Comparison of ENCODE assay signal across 26 mouse cellular contexts in the genomic region with DNA sequence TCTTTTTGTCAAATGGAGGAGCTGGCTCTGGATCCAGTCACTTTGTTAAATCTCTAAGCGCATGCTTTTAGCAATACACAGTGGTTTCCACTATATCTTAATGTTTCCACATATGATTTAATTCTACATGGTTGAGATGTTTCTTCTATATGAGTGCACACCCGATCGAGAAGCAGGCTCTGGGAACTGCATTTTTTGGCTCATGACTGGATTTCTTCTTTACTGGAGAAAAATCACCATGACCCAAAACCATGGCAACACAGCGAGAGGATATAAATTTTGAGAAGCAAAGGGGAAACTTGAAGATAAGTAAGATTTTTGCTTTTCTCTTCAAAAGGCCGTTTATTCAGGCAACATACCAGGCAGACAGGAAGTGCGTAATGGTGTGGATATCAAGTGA.
DNase-seq lines count a peak whose midpoint lies in the region; ATAC-seq lines count a peak whose summit lies in the region.
"Had no signal": no experiment of that assay in that cellular context is flagged by ENCODE, and none has a peak within 500 bp of the region (broad histone marks: within the 10 kb centered on the region; RNA-seq: fewer than 3 reads in every experiment).

No protein-coding gene starts in this region.

- H3K4me3 ChIP-seq in heart, embryonic 13.5 days, result no peak overlapping the region
- H3K4me3 ChIP-seq in kidney, embryonic 15.5 days (replicated peaks), result no peak overlapping the region
- no peak overlapping the region for H3K4me3 ChIP-seq in embryonic facial prominence, embryonic 15.5 days (replicated peaks)
- no peak overlapping the region for H3K4me3 ChIP-seq in limb, embryonic 10.5 days
- H3K4me3 ChIP-seq: hindbrain, embryonic 13.5 days; layer of hippocampus, adult 2 months; limb, embryonic 15.5 days; liver, embryonic 13.5 days; megakaryocyte, embryonic 14.5 days; midbrain, embryonic 12.5 days had no signal

- peak overlapping the region; percentile 50 for H3K27ac ChIP-seq in heart, embryonic 13.5 days (replicated peaks)
- peak overlapping the region; percentile 29; the same call in 1 of the 2 replicates for H3K27ac ChIP-seq in kidney, embryonic 15.5 days
- peak overlapping the region; percentile 78 for H3K27ac ChIP-seq in embryonic facial prominence, embryonic 15.5 days (replicated peaks)
- no peak overlapping the region for H3K27ac ChIP-seq in limb, embryonic 10.5 days
- H3K27ac ChIP-seq: hindbrain, embryonic 13.5 days; layer of hippocampus, adult 2 months; limb, embryonic 15.5 days; liver, embryonic 13.5 days; midbrain, embryonic 12.5 days had no signal

- no peak overlapping the region for H3K4me2 ChIP-seq in heart, embryonic 13.5 days
- no peak overlapping the region for H3K4me2 ChIP-seq in kidney, embryonic 15.5 days
- no peak overlapping the region for H3K4me2 ChIP-seq in embryonic facial prominence, embryonic 15.5 days (replicated peaks)
- H3K4me2 ChIP-seq: heart, embryonic 11.5 days; hindbrain, embryonic 13.5 days; limb, embryonic 15.5 days; liver, embryonic 13.5 days; midbrain, embryonic 12.5 days had no signal

- intact Hi-C loops in heart, postnatal 25 days (cut with DNase I), result no loop called here

- 65% methylated on average over 6 of the region's 6 CpGs for WGBS in heart, embryonic 13.5 days
- 75% methylated on average over 6 of the region's 6 CpGs for WGBS in kidney, embryonic 15.5 days
- 51% methylated on average over 6 of the region's 6 CpGs for WGBS in embryonic facial prominence, embryonic 15.5 days
- 91% methylated on average over 6 of the region's 6 CpGs for WGBS in limb, embryonic 10.5 days

- DNase-seq in heart, postnatal 25 days (ENCODE audit: low spot score), result no peak
- no peak for DNase-seq in kidney, postnatal 36 days
- peak; percentile 5 for DNase-seq in limb, embryonic 10.5 days (ENCODE audit: low spot score)
- DNase-seq: cerebellum, adult 11-12 months; cerebellum, adult 9-11 months; embryo, embryonic 11 days; gastrocnemius, postnatal 14 days; kidney, postnatal 25 days; liver, embryonic 13.5 days; lung, adult 18-20 months; lung, postnatal 4 days; thymus, adult 2 months; thymus, postnatal 36 days had no signal

- H3K4me1 ChIP-seq in heart, embryonic 13.5 days, result peaks cover 4% of the 10 kb centered on the region; the same call in 1 of the 2 replicates
- H3K4me1 ChIP-seq in kidney, embryonic 15.5 days, result no peaks in the 10 kb centered on the region
- 0 out of 2 replicates have a peak, but pooled peaks cover 8% of the 10 kb centered on the region for H3K4me1 ChIP-seq in embryonic facial prominence, embryonic 15.5 days
- peaks cover 5% of the 10 kb centered on the region for H3K4me1 ChIP-seq in limb, embryonic 10.5 days
- H3K4me1 ChIP-seq: hindbrain, embryonic 13.5 days; liver, embryonic 13.5 days; megakaryocyte, embryonic 14.5 days; midbrain, embryonic 12.5 days had no signal

- no peak for ATAC-seq in heart, embryonic 13.5 days (ENCODE audit: extremely low read depth, insufficient number of reproducible peaks, low FRiP score, low TSS enrichment)
- ATAC-seq in kidney, embryonic 15.5 days (replicated peaks; ENCODE audit: low FRiP score), result no peak
- ATAC-seq in embryonic facial prominence, embryonic 15.5 days (ENCODE audit: insufficient number of reproducible peaks, low FRiP score, low TSS enrichment, low read depth), result peak; percentile 50; the same call in 1 of the 2 replicates
- ATAC-seq in monocyte, adult 5-6 weeks (replicated peaks; ENCODE audit: insufficient number of reproducible peaks, low FRiP score, low TSS enrichment, poor library complexity, severe bottlenecking), result no peak
- ATAC-seq: forebrain, embryonic 14.5 days; lung, postnatal 0 days; Patski had no signal

- H3K36me3 ChIP-seq in heart, embryonic 13.5 days, result no peaks in the 10 kb centered on the region
- no peaks in the 10 kb centered on the region for H3K36me3 ChIP-seq in kidney, embryonic 15.5 days
- no peaks in the 10 kb centered on the region for H3K36me3 ChIP-seq in embryonic facial prominence, embryonic 15.5 days
- H3K36me3 ChIP-seq in limb, embryonic 10.5 days, result no peaks in the 10 kb centered on the region
- H3K36me3 ChIP-seq: hindbrain, embryonic 13.5 days; limb, embryonic 15.5 days; liver, embryonic 13.5 days; midbrain, embryonic 12.5 days had no signal

- H3K9ac ChIP-seq in heart, embryonic 13.5 days, result no peak overlapping the region
- no peak overlapping the region for H3K9ac ChIP-seq in kidney, embryonic 15.5 days
- no peak overlapping the region for H3K9ac ChIP-seq in embryonic facial prominence, embryonic 15.5 days
- H3K9ac ChIP-seq: hindbrain, embryonic 13.5 days; limb, embryonic 15.5 days; liver, embryonic 13.5 days; midbrain, embryonic 12.5 days had no signal

- H3K27me3 ChIP-seq in heart, embryonic 13.5 days (replicated peaks), result no peaks in the 10 kb centered on the region
- no peaks in the 10 kb centered on the region for H3K27me3 ChIP-seq in kidney, embryonic 15.5 days
- H3K27me3 ChIP-seq in embryonic facial prominence, embryonic 15.5 days, result no peaks in the 10 kb centered on the region
- no peaks in the 10 kb centered on the region for H3K27me3 ChIP-seq in limb, embryonic 10.5 days (ENCODE audit: low read depth, poor library complexity, severe bottlenecking)
- H3K27me3 ChIP-seq: hindbrain, embryonic 13.5 days; limb, embryonic 15.5 days; liver, embryonic 13.5 days; megakaryocyte, embryonic 14.5 days; midbrain, embryonic 12.5 days; Patski had no signal

- no peaks in the 10 kb centered on the region for H3K9me3 ChIP-seq in heart, embryonic 13.5 days
- no peaks in the 10 kb centered on the region for H3K9me3 ChIP-seq in kidney, embryonic 15.5 days (replicated peaks)
- no peaks in the 10 kb centered on the region for H3K9me3 ChIP-seq in embryonic facial prominence, embryonic 15.5 days (replicated peaks)
- no peaks in the 10 kb centered on the region for H3K9me3 ChIP-seq in limb, embryonic 10.5 days (replicated peaks)
- H3K9me3 ChIP-seq: hindbrain, embryonic 13.5 days; limb, embryonic 15.5 days; liver, embryonic 13.5 days; megakaryocyte, embryonic 14.5 days; midbrain, embryonic 12.5 days had no signal
